Mouse (Mus musculus) adrenal gland, postnatal 25 days (tissue): Measurements from ENCODE around the gene Tet2. TPM values are rescaled to one million over a fixed set of nuclear protein-coding genes. Genes with fewer than 3 reads are reported as not detected.
A peak's percentile ranks its signal among the peaks of the same experiment; 100 is the strongest.
"Not testable (repeated sequence)": the region's sequence is repeated elsewhere in the genome, so short reads cannot be mapped to it uniquely, and the experiment has no call there.

Experiments
- DNase-seq: peaks from one replicate; pipeline ENCODE4 v3.0.0; 2021; ENCODE audit warnings: mixed read lengths
- total RNA-seq: library from RNA; stranded (reverse); gene quantifications from 2 replicates; pipeline ENCODE4 v1.2.3, GENCODE M21; 2021

Gene Tet2
- total RNA-seq, 1 experiment from 2014 or later = 53.8 TPM

DNA sequence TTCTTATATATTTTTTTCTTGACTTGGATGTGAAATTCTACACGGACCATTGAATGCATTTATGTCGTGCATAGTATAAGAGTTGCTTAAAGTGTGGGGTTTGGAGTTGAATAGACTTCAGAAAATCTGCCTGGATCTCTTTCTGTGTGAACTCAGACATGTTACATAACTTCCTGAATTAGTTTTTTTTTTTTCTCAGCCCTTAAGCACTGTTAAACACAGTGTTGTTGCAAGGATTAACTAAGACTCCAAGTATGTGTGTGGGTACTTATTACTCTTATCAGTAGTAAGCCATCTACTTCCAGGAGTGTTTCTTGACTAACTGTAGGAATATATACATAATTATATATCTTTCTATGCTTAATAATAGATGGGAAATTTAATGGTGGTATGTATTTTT lies 3.7 kb upstream of the Tet2 start:
- no peak for DNase-seq

GRCm38 (mm10) chr3:133546790-133547189 lies 1.9 kb upstream of the Tet2 start:
- DNase-seq = no peak

- no peak for DNase-seq
Observed at GRCm38 (mm10) chr3:133545304-133545666, 346 bp upstream of the Tet2 start.

DNA sequence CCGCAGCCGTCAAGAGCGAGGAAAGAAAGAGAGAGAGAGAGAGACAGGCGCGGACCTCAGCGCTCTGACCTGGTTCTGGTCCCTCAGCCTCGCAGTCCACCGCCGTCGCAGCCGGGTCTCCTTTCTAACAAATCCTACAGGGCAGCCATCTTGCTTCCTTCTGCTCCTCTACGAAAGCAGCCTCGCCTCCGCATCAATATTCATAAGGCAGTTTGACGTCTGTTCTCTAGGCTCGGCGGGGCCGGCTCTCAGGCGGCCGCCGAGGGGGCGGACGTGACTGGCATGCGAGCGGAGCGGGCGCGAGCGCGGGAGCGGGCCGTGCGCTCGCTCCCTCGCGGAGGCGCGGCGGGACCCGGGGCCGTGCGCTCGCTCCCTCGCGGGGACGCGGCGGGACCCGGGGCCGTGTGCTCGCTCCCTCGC lies 798 bp downstream of the Tet2 start:
- DNase-seq = peak; percentile 86

DNA sequence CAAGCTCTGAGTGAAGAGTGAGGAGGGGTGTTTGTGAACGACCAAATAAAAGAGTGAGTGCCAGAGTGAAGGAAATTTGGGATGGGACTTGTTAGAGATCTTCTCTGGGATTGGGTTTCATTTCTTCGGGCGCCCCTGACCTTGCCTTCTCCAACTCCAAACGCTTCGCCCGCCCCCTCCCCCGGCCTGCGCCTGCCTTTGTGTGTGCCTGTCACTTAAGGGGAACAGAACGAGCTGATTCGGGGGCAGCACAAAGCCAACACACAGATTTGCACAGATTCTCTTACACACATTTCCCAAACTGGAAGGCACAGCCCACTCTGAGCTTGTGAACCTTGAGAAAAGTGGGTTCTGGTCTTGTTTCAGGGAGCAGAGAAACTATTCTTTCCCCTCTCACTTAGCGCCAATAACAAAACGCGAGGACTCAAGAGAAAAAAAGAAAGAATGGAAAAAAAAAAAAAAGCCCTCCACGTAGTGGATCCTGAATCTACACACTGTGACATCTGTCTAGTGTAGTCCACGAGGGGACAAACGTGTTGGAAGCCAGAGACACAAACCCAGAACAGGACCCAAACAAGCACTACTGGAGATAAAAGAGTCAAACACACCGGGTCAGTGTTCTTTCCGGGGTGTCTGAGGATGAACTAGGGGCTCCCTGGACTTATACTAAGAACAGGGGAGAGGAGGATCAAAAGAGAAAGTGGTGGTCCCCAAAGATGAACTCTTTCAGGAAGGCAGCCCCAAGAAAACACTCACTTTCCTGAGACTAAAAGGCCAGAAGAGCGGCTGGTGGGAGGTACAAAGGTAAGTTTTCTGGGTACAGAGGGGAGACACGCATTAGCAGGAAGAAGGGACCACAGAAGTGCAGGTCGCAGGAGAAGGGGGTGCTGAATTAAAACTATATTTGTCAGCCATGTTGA lies 1.6 kb downstream of the Tet2 start:
- peak; percentile 63 for DNase-seq

DNA sequence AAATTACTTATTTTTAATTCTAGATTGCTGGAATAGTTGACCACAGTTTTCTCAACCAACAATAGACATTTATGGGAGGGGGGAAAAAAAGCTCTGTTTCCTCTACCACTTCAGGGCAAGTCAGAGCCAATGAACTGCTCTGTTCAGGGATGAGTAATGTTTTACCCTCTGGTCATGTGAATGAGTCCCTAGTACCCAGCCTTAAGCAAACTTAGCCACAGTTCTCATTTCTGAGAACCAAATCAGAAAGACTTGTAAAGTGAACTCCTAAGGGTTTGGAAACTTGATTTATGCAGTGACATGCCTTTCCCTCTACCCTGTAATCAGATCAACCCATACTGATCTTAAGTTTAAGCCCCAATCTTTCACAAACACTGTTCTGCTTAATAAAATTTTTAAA lies 2.9 kb downstream of the Tet2 start:
- DNase-seq = no peak

- DNase-seq = no peak
Observed at GRCm38 (mm10) chr3:133541000-133541399, 3.9 kb downstream of the Tet2 start.

DNA sequence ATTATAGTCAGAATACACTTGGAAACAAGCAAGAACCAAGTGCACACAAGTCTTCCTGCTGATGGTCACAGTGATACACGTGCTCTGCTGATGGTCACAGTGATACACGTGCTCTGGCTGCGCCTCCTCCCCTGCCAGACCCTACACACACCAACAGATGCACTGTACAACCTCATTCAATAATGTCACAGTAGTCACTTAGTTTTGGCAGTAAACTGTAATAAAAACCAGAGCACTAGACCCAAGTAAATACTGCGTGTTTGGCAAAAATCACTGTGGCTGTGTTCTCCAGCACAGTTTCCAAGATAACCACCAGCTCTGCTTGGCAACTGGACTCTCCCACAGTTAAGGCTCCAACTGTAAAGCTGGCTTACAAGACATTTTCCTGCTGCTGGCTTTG lies 4.9 kb downstream of the Tet2 start:
- no peak for DNase-seq

- DNase-seq = not testable (repeated sequence)
Observed at GRCm38 (mm10) chr3:133538499-133538898, 6.4 kb downstream of the Tet2 start.

DNA sequence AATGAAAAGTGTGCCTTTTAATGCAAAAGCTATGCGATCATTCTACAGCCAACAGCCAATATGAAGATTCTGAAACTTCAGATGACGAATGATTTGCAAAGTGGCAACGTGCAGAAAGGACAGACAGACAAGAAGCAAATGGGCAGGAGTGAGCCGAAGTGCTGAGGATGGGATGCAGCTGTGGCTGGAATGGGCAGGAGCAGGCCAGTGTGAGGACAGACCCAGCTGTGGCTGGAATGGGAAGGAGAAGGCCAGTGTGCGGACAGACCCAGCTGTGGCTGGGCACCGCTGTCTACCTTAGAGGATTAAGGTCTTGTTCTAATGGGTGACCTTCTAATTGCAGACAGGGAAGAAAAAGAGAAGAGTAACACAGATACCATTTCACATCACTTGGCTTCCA lies 9.3 kb downstream of the Tet2 start:
- DNase-seq = no peak

DNA sequence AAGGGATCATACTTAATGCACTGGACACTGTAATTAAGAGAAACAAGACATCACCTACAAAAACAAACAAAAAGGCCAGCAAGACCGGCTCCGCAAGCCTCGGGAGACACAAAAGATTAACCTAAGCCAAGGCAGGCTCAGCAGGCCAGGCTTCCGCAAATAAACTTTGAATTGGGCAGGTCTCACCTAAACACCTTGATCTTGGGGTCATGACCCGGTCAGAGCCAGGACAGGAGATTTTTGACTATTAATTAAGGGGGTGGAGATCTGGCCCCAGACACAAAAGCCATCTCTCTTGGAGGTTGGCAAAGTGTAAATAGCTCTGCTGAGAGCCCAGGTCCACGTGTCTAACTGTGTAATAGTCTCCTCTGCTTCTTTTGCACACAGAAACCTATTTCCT lies 10.9 kb downstream of the Tet2 start:
- DNase-seq = no peak

GRCm38 (mm10) chr3:133533272-133533995 lies 11.5 kb downstream of the Tet2 start:
- DNase-seq = no peak

GRCm38 (mm10) chr3:133532806-133533205 lies 12.1 kb downstream of the Tet2 start:
- DNase-seq = no peak

DNA sequence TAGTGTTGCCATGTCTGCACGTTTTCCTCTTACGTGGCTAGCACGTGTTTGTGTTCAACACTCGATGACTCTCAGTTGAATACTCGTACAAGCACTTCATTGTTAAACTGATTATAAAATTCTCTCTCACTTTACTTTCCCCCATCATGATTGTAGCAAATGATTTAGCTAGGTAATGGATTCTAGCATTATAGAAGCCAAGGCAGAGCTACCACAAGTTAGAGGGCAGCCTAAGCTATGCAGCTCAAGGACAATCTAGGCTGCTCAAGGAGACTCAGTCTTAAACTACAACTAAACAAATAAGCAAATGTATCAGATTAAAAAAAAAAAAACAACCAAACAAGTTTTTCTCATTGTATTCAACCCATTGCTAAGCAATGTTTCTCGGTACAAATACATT lies 12.7 kb downstream of the Tet2 start:
- no peak for DNase-seq

- no peak for DNase-seq
Observed at GRCm38 (mm10) chr3:133531101-133531500, 13.8 kb downstream of the Tet2 start.

- DNase-seq = no peak
Observed at GRCm38 (mm10) chr3:133530664-133531063, 14.3 kb downstream of the Tet2 start.

- no peak for DNase-seq
Observed at GRCm38 (mm10) chr3:133526119-133526723, 18.7 kb downstream of the Tet2 start.

GRCm38 (mm10) chr3:133525578-133525977 lies 19.4 kb downstream of the Tet2 start:
- no peak for DNase-seq

DNA sequence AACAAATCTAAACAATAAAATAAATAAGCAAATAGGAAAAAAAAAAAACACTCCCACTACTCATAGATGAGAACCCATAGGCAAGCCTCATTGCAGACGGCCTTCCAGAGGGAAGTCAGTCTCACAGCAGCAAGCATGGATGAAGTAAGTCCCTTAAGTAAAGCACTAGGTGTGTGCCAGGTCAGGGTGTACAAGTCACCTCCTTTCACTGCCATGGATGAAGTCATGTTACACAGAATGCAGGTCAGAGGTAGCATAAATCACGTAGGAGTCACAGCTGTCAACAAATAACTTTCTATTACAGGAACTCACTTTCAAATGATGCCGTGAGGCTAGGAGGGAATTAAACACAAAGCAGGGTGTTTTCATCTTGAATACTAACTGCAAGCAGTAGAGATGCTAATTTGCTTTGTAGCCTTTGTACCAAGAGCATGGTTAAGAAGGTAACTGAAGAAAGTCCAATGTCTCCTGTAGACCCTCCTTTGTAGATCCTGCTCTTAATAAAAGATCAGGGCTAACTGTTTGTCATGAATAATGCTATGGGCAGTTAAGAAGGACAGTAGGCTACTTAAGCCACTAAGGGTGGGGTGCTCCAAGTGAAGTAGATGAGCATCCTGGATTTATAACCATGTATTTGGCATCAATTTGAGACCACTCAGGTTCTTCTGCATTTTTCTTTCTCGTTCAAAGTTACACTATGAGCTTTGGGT lies 20.4 kb downstream of the Tet2 start:
- no peak for DNase-seq

DNA sequence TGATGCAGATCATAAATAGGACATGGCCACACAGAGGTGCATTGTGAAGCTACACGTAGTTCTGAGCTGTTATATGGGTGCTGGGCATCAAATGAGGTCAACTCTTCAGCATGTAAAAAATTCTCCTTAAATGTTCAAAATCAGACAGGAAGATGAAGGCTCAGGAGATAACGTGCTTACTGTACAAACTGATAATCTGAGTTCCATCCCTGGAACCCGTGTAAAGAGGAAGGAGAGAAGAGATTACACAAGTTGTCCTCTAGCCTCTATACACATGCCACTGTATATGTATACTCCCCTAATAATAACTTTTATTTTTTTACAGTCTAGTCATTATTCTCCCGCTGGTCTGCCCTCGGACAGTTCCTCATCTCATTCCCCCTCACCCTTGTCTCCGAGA lies 21.7 kb downstream of the Tet2 start:
- DNase-seq = no peak

DNA sequence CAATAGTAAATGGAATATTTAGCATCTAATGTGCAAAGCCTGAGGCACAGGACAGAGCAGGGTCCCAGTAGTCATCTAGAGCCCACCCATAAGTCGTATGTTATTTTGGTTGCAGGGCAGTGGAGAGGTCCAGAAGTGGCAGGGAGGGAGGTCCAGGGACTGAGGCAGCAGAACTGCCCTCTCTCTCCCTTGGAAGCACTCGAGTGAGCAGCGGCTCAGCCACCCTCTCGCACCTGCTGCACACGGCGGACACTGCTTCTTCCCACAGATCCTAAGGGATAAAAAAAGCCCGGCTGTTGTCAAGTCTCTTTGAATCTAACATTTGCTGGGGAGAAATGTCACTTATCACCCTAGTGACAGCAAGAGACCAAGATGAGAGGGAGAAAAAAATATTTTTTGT lies 22.6 kb downstream of the Tet2 start:
- DNase-seq = no peak

DNA sequence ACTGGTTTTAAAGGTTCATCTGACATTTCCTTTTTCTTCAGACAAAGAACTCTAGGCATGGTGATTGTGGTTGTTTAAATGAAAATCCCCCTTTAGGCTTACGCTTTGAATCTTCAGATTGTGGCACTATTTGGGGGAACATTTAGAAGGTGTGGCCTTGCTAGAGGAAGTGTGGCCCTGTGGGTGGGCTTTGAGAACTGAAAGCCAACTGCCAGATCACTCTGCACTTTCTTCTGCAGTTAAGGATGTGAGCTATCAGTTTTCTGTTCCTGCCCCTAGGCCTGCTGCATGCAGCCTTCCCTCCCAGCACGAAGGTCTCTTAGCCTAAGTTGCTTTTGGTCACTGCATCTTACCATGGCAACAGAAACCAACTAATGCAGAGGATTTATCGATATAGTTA lies 26.1 kb downstream of the Tet2 start:
- no peak for DNase-seq

DNA sequence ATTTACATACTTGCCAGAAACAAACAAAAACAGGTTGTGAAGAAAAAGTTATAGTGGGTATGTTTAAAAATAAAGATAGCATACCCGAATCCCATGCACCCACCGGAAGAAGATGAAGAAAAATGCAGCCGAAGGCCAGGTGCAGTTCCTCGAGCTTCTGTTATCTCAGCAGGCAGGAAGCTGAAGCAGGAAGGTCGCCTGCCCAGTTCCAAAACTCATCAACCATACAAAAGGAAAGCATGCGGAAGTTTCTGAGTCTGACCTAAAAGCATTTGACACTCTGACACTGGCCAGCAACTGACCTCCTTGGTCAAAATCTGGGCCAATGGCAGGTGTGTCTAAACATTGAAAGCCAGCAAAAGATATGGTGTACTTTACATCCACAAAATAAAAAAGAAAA lies 26.8 kb downstream of the Tet2 start:
- no peak for DNase-seq
